Mouse (Mus musculus) yolk sac, embryonic 10.5 days (tissue): ENCODE results near the gene Gm31571.
"Not testable (repeated sequence)": the region's sequence is repeated elsewhere in the genome, so short reads cannot be mapped to it uniquely, and the experiment has no call there.

Source experiments
- DNase-seq: peaks from one replicate; pipeline ENCODE4 v3.0.0-alpha.2; 2017; ENCODE audit warnings: low spot score

The Gm31571 gene

GRCm38 (mm10) chrY:22051253-22051652 lies at the start of gene Gm31571:
Gene Gm31571, minus strand, starts transcription at chrY:22051353.
- DNase-seq = not testable (repeated sequence)
